Mouse (Mus musculus): ENCODE measurements around the gene Vmn2r15. TPM values are rescaled to one million over a fixed set of nuclear protein-coding genes. Genes with fewer than 3 reads are reported as not detected.

Gene Vmn2r15
- polyA plus RNA-seq (2012): not detected in 2 replicates

- no peak for TF ChIP-seq GATA1 (IDR thresholded peaks at IDR 0.05; ENCODE audit: low read length)
Observed at GRCm38 (mm10) chr5:109297544-109297943, at the start of gene Vmn2r15. Gene Vmn2r15 (minus strand): TSS chr5:109297644.

GRCm38 (mm10) chr5:109329862-109330261 is 32.4 kb upstream of the Vmn2r15 start, which contains the start of gene Vmn2r16:
Gene Vmn2r16 (plus strand): TSS chr5:109330162.
- no peak for TF ChIP-seq GATA1 (IDR thresholded peaks at IDR 0.05; ENCODE audit: low read length)

GRCm38 (mm10) chr5:109294655-109295054 is 2.8 kb downstream of the Vmn2r15 start:
- TF ChIP-seq GATA1 (IDR thresholded peaks at IDR 0.05; ENCODE audit: low read length): no peak

Other genes starting within 250 kb of the Vmn2r15 start
- not detected in 2 replicates for gene Vmn2r11, start 238.1 kb downstream of the Vmn2r15 start, polyA plus RNA-seq (2012)
- gene Vmn2r12, start 199.7 kb downstream of the Vmn2r15 start, polyA plus RNA-seq (2012): not detected in 2 replicates
- gene Vmn2r13, start 105.4 kb downstream of the Vmn2r15 start, polyA plus RNA-seq (2012): not detected in 2 replicates
- gene Vmn2r14, start 72.9 kb downstream of the Vmn2r15 start, polyA plus RNA-seq (2012): not detected in 2 replicates
- gene Vmn2r16, start 32.5 kb upstream of the Vmn2r15 start, polyA plus RNA-seq (2012): not detected in 2 replicates
- gene Vmn2r17, start 122.0 kb upstream of the Vmn2r15 start, polyA plus RNA-seq (2012): not detected in 2 replicates

Measured in G1E-ER4 (cell line).